Mouse (Mus musculus) thymus, adult 2 months (tissue): ENCODE data around the gene Prtg. TPM values are rescaled to one million over a fixed set of nuclear protein-coding genes. Genes with fewer than 3 reads are reported as not detected.

Source experiments
- DNase-seq: peaks from one replicate; pipeline ENCODE4 v3.0.0; 2021
- H3K27ac ChIP-seq: fragments of 200-500 bp; 2 replicates; pipeline ENCODE4 v1.5.1; 2012; ENCODE audit warnings: low read length, control low read depth; ENCODE audit not compliant: control insufficient read depth, insufficient read depth
- H3K27me3 ChIP-seq: fragments of 200-500 bp; 2 replicates; pipeline ENCODE4 v1.6.1; 2012; ENCODE audit warnings: mild to moderate bottlenecking, low read length, moderate library complexity, mixed read lengths; ENCODE audit not compliant: control insufficient read depth, insufficient read depth
- H3K36me3 ChIP-seq: fragments of 200-500 bp; 2 replicates; pipeline ENCODE4 v1.6.1; 2012; ENCODE audit warnings: mild to moderate bottlenecking, low read length, moderate library complexity; ENCODE audit not compliant: control insufficient read depth, insufficient read depth
- H3K4me1 ChIP-seq: fragments of 200-500 bp; replicated peaks from 2 replicates; pipeline ENCODE4 v1.6.1; 2012; ENCODE audit warnings: low read length; ENCODE audit not compliant: control insufficient read depth, insufficient read depth
- H3K4me3 ChIP-seq: fragments of 200-500 bp; 2 replicates; pipeline ENCODE4 v1.5.1; 2012; ENCODE audit warnings: mild to moderate bottlenecking, low read length, control low read depth, moderate library complexity; ENCODE audit not compliant: control insufficient read depth, insufficient read depth
- CTCF ChIP-seq: fragments of 200-500 bp; IDR thresholded peaks from 2 replicates; pipeline ENCODE4 v1.5.1; 2012; ENCODE audit warnings: mild to moderate bottlenecking, control low read depth, low read length, moderate library complexity, borderline replicate concordance; ENCODE audit not compliant: control insufficient read depth, poor library complexity, insufficient read depth; ENCODE audit errors: extremely low read depth
- POLR2A ChIP-seq: fragments of 200-500 bp; IDR thresholded peaks from 2 replicates; pipeline ENCODE4 v1.6.1; 2012; ENCODE audit warnings: mild to moderate bottlenecking, low read length, control low read depth, moderate library complexity; ENCODE audit not compliant: control insufficient read depth, poor library complexity, insufficient read depth; ENCODE audit errors: extremely low read depth
- WGBS: fragments of 180-500 bp; shearing (Covaris S2); methylation state at CpG from one replicate; pipeline ENCODE4 v1.1.7; 2018; 5-methylcytosine and 5-hydroxymethylcytosine counted together
- polyA plus RNA-seq: library from polyadenylated mRNA; depleted of rRNA; stranded (reverse); fragments of >200 nt; gene quantifications from 2 replicates; pipeline ENCODE4 v1.2.3, GENCODE M21; 2012

Gene Prtg
- polyA plus RNA-seq, 1 experiment = 0.07 TPM

DNA sequence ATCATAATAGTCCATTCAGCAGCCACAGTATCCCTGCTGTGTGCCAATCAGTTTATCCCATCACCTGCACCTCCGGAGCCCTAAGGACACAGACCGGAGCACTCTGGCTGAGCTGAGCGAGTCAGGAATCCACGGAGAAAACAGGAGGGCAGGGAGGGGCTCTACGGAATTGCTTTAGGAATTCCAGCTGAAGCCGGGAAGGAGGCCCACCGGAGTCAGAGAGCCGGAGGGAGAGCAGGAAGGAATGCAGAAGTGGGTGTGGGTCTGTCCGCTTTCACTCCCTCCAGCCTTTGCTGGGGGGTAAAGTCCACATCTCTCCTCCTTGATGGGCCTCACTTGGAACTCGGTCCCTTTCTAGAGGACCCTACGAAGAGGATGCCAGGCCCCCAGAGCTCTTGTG, 27.7 kb upstream of the Prtg start:
- WGBS = 83% methylated on average over 11 of the region's 11 CpGs
- Histone ChIP-seq H3K27me3 (no peaks in the 10 kb centered on the region), H3K27ac (no peak overlapping the region), H3K36me3 (no peaks in the 10 kb centered on the region), H3K4me1 (peaks cover 5% of the 10 kb centered on the region), H3K4me3 (no peak overlapping the region)
- no peak for DNase-seq
- TF ChIP-seq POLR2A (no peak), CTCF (no peak)

DNA sequence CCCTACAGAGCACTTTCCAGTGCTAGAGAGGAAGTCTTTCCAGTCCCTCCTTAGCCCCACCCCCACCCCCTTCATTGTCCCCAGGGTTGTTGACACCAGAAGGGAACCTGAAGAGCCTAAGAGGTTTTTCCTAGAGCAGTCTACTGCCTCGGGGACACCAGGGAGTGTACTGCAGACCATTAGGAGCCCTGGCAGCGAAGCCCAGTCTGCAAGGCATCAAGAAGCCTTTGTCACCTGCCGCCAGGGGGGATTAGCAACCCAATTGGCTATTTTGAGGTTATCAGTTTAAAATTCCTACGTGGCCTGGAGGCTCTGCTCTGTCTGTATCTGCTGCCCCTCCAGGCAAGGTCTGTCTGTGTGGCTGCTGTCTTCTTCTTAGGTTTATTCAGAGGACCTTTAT, 26.9 kb upstream of the Prtg start:
- 69% methylated on average over 4 of the region's 4 CpGs for WGBS
- Histone ChIP-seq H3K27me3 (no peaks in the 10 kb centered on the region), H3K36me3 (no peaks in the 10 kb centered on the region), H3K4me3 (no peak overlapping the region), H3K27ac (no peak overlapping the region), H3K4me1 (peaks cover 5% of the 10 kb centered on the region)
- no peak for TF ChIP-seq CTCF
- TF ChIP-seq POLR2A = no peak
- DNase-seq = no peak

DNA sequence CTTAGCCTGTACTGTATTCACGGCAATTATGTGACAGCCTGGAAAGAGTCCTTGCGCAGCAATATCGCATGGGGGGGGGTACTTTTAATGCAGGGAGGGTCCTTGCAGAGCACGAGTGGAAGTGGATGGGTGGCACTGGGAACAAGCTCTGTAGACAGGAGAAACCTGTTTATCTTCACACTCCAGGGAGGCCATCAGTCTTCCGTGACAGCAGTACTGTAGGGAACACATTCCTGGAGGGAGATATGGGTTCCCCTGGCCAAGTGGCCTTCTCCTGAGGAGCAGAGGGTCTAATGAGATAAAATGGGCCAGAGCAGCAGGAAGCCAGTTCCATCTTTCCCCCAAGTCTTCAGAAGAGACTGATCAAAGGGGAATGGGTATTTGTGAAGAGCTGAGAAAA, 26.0 kb upstream of the Prtg start:
- 82% methylated on average over 5 of the region's 5 CpGs for WGBS
- H3K27ac ChIP-seq = no peak overlapping the region
- DNase-seq = no peak
- H3K4me1 ChIP-seq = peaks cover 5% of the 10 kb centered on the region
- no peaks in the 10 kb centered on the region for H3K36me3 ChIP-seq
- H3K4me3 ChIP-seq = no peak overlapping the region
- no peaks in the 10 kb centered on the region for H3K27me3 ChIP-seq
- no peak for TF ChIP-seq POLR2A
- TF ChIP-seq CTCF = no peak

DNA sequence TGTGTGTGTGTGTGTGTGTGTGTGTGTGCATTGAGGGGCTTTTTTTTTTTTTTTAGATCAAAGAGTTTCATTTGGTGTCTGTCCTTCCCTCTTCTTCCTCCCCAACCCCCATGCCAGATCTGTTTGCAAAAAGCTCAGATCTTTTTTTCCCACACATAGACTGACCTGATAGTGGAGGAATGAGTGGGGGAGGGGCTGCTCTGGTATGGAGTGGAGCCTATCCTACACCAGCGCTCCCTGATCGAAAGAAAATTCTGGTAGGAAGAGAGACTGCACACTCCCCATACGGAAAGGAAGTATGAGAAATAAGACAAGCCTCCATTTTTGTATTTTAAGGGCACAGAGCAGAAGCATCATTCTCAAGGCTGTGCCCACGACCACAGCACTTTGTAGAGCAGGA, 25.2 kb upstream of the Prtg start:
- Histone ChIP-seq H3K27ac (no peak overlapping the region), H3K27me3 (no peaks in the 10 kb centered on the region), H3K4me1 (peaks cover 7% of the 10 kb centered on the region), H3K36me3 (no peaks in the 10 kb centered on the region), H3K4me3 (no peak overlapping the region)
- DNase-seq = no peak
- no peak for TF ChIP-seq CTCF
- TF ChIP-seq POLR2A = no peak
- WGBS = 52% methylated on average over 4 of the region's 4 CpGs

DNA sequence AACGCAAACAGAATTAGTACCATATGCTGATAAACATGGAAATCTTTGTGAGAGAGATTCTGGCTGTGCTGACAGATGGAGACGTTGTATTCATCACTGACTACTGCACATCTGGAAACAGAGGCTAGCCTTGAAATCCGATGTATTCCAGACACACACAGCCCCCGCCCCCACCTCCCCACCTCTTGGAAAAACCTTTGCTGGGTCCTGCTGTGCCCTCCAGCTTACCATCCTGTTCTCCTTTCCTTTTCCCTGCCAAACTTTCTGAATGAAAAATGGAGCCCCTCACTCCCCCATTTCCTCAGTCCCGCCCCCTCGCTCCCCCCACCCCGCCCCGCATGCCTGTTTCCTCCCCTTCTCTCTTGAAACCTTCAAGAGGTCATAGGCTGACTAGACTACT, 24.6 kb upstream of the Prtg start:
- H3K4me1 ChIP-seq = peaks cover 11% of the 10 kb centered on the region
- DNase-seq = no peak
- TF ChIP-seq CTCF (no peak), POLR2A (no peak)
- WGBS = 73% methylated on average over 8 of the region's 8 CpGs
- no peaks in the 10 kb centered on the region for H3K36me3 ChIP-seq
- H3K27ac ChIP-seq = no peak overlapping the region
- no peak overlapping the region for H3K4me3 ChIP-seq
- H3K27me3 ChIP-seq = no peaks in the 10 kb centered on the region

DNA sequence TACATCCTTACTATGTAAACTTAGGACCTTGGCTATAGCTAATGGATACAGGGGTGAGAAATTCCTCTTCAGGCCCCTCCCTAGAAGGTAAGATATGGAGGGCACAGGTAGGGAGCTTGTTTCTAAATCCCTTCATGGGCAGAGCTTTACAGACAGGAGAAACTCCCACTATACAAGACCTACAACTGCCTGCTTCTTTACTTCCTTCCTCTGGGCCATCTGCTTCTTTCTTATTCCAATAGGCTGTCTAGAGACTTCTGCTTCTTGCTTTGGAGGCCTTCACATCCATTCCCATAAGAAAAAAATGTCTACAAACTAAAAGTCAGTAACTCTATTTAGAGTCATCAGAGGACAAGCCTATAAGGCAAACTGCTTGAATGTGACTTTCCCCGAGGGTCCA, 18.9 kb upstream of the Prtg start:
- no peaks in the 10 kb centered on the region for H3K36me3 ChIP-seq
- H3K27ac ChIP-seq = no peak overlapping the region
- no peak for DNase-seq
- H3K27me3 ChIP-seq = no peaks in the 10 kb centered on the region
- peaks cover 8% of the 10 kb centered on the region for H3K4me1 ChIP-seq
- no peak overlapping the region for H3K4me3 ChIP-seq
- no peak for TF ChIP-seq POLR2A
- TF ChIP-seq CTCF = no peak
- 94% methylated on average over 1 of the region's 1 CpGs for WGBS

DNA sequence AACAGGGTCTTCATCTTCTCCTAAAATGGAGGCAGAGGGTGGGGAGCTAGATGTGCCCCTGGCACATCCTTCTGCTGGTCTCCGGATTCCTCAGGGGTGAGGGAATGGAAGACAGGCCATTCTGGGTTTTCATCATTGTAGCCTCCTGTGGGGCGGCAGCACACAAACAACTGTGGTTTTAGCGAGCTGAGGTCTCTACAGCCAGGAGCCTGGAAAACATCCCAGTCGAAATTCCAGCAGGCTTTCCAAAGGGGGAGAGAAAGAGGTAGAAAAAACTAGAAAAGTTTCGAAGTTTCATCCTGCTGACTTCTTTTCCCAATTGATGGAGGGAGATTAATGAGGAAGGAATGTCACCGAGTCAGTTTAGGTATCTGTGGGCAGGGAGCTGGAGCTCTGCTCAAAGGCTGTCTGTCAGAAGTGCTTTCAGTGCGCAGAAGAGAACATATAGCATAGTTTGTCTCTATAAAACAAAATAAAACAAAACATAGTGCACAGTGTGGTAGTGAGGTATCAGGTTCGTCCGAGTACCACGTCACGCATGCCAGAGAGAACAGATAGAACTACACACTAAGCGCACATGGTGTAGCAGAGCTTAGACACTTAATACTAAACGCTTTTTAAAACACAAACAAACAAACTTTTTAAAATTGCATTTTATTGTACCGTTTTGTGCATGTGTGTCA, 16.0 kb upstream of the Prtg start:
- Histone ChIP-seq H3K36me3 (no peaks in the 10 kb centered on the region), H3K27me3 (no peaks in the 10 kb centered on the region), H3K27ac (no peak overlapping the region), H3K4me3 (no peak overlapping the region), H3K4me1 (peaks cover 10% of the 10 kb centered on the region)
- no peak for TF ChIP-seq POLR2A
- WGBS = 84% methylated on average over 14 of the region's 14 CpGs
- DNase-seq = no peak

DNA sequence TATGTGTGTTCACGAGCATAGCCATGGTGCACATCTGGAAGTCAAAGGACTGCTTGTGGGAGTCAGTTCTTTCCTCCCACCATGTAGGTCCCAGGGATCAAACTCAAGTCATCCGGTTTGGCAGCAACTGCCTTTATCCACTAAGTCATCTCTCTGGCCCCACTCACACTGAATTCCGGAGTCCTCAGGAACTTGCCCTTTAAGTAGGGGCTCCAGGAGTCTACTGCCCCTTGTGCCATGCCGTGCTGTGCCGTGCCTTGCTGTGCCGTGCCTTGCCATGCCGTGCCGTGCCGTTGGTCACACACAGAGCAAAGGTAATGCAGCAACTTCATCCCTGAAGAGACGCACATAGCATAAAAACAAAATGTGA, 15.5 kb upstream of the Prtg start:
- H3K36me3 ChIP-seq = no peaks in the 10 kb centered on the region
- no peak overlapping the region for H3K4me3 ChIP-seq
- DNase-seq = no peak
- 79% methylated on average over 10 of the region's 10 CpGs for WGBS
- peaks cover 11% of the 10 kb centered on the region for H3K4me1 ChIP-seq
- TF ChIP-seq POLR2A = no peak
- no peak for TF ChIP-seq CTCF
- no peak overlapping the region for H3K27ac ChIP-seq
- H3K27me3 ChIP-seq = no peaks in the 10 kb centered on the region
